Mouse (Mus musculus) layer of hippocampus, adult 2 months (tissue): ENCODE measurements around the gene Selenot. TPM values are rescaled to one million over a fixed set of nuclear protein-coding genes. Genes with fewer than 3 reads are reported as not detected.
"Not testable (repeated sequence)": the region's sequence is repeated elsewhere in the genome, so short reads cannot be mapped to it uniquely, and the experiment has no call there.

Experiments
- DNase-seq, 2 experiments: peaks; one replicate each; pipeline ENCODE4 v3.0.0; 2022; ENCODE audit warnings: low spot score in 2 of 2
- H3K27ac ChIP-seq: fragments of 200-600 bp; 2 replicates; pipeline ENCODE4 v1.8.1; 2022
- H3K4me3 ChIP-seq: fragments of 200-600 bp; 2 replicates; pipeline ENCODE4 v1.8.1; 2022; ENCODE audit warnings: mild to moderate bottlenecking
- CTCF ChIP-seq: fragments of 200-600 bp; conservative IDR thresholded peaks from 2 replicates; pipeline ENCODE4 v1.8.1; 2022; ENCODE audit warnings: antibody characterized with exemption, mild to moderate bottlenecking, moderate library complexity
- long read RNA-seq, 2 experiments: library from polyadenylated mRNA; stranded (forward); transcript quantifications; one replicate each; pipeline ENCODE4 v2.0.0; 2021; ENCODE audit warnings: borderline mapping rate in 2 of 2
- total RNA-seq, 2 experiments: library from RNA; stranded (reverse); gene quantifications; 2 replicates each; pipeline ENCODE4 v1.2.3; 2021

The Selenot gene
- 100 to 1,000 TPM; 144 to 148 TPM for total RNA-seq
- long read RNA-seq, experiment 1, transcript Selenot-201 (6 exons, 3,157 nt) = major isoform, 6 of 11 reads
- long read RNA-seq, experiment 1, partial matches to known transcripts = 1 of 11 reads
- long read RNA-seq, experiment 1, other reads (novel, unspliced or antisense) = 4 of 11 reads
- long read RNA-seq, experiment 2, transcript Selenot-201 (6 exons, 3,157 nt) = major isoform, 6 of 20 reads
- long read RNA-seq, experiment 2, partial matches to known transcripts = 0 of 20 reads
- long read RNA-seq, experiment 2, other reads (novel, unspliced or antisense) = 14 of 20 reads

DNA sequence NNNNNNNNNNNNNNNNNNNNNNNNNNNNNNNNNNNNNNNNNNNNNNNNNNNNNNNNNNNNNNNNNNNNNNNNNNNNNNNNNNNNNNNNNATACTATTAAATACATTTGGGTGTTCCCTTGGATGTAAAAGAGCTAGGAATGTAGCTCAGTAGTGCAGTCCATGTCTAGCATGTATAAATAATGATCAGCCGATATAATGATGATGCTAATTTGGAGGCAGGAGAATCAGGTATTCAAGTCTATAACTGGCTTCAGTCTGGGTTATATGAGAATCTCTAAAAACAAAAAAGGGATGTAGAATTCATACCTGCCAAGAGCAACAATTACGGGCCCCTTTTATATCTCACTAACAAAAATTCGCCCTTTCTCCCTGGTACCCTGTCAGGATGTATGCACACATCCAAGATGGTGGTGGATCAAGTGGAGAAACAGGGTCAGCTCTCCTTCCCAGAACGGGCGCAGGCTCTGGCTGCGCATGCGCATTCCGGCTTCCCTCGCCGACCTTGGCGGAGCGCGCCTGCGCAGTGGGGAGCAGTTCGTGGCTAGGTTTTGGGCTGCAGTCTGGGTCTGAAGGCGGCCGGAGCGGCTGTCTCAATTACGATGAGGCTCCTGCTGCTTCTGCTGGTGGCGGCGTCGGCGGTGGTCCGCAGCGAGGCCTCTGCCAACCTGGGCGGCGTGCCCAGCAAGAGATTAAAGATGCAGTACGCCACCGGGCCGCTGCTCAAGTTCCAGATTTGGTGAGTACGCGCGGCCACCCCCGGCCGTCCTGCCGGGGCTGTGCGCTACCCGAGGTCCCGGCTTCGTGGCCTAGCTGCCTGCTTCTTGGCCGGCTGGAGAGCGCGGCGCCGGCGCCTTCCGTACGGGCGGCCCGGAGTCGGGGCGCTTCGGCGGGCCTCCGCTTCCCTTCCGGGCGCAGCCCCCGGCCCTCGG, at the start of gene Selenot:
Selenot (plus strand) TSS at position 500 of the 930 bp plus-strand sequence.
- peak; percentile 96 to 99 for DNase-seq
- peak within 1 kb of the TSS; percentile 97 for H3K27ac ChIP-seq
- peak within 1 kb of the TSS; percentile 84 for H3K4me3 ChIP-seq
- peak; percentile 53 for TF ChIP-seq CTCF

DNA sequence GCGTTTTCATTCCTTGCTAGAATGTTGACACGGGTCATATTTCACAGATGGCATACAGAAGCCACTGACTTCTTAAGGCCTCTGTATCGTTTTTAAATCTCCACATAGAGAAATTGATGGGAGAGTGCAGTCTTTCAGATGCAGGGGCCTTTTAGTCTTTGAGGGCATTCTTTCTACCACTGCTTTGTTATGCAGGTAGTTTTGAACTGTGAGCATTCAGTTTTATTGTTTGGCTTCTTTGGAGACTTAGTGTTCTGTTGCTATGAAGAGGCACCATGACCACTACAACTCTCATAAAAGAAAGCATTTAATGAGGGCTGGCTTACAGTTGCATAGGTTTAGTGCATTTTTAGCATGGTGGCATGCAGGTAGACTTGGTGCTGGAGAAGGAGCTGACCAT, 39.9 kb upstream of the Selenot start:
- H3K4me3 ChIP-seq = no peak overlapping the region
- DNase-seq = no peak
- H3K27ac ChIP-seq = no peak overlapping the region
- TF ChIP-seq CTCF = no peak

DNA sequence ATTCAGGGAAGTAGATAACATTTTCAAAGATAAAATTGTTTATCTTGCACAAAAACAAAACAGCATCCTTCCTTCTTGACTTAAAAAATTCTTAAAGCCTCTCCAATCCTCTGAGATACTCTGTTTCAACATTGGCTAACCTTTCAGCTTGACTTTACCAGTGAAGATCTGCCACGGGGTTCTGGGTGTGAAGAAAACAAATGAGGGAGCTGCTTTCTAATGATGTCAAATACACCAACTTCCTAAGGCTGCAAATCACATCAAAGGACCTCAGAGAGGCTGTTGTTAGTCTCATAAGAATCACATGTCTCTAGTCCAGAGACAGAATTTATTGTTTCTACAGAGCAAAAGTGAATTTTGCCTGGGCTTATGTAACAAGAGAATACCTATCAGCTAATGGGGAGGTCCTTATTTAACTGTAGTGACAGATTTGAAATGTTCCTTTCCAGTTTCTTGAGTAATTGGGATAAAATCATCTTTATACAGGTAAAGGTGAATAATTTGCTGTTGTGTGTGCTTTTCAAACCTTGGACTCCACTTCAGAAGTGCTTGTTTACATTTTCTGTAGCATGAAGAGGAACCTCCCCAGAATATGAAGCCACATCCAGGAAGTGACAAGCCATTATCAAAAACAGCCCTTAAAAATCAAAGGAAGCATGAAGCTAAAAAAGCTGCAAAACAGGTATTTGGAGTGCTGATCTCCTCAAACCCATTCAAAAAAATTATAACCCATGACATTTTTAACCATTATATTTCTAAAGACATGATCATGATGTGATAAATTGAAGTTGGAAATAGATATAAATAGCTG, 24.2 kb upstream of the Selenot start:
- no peak for TF ChIP-seq CTCF
- DNase-seq = no peak
- H3K4me3 ChIP-seq = no peak overlapping the region
- H3K27ac ChIP-seq = no peak overlapping the region

DNA sequence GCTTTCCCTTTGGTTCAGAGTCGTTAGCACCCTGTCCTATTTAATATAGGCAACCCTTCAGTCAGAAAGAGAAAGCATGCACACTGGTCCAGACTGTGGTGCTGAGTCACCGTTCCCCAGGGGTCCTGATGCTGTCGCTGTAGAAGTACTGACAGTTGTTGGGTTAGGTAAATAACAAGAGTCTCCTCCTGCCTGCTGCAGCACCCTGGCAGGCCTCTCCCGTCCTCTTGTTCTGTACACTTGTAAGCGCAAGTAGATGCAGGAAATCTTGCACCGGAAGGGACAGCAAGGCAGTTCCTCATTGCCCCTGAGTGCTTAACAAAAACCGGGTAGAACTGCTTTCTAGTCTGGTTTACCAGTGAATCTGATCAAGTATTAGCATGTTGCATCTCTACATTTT, 19.8 kb upstream of the Selenot start:
- Histone ChIP-seq H3K27ac (no peak overlapping the region), H3K4me3 (no peak overlapping the region)
- TF ChIP-seq CTCF = no peak
- no peak for DNase-seq

DNA sequence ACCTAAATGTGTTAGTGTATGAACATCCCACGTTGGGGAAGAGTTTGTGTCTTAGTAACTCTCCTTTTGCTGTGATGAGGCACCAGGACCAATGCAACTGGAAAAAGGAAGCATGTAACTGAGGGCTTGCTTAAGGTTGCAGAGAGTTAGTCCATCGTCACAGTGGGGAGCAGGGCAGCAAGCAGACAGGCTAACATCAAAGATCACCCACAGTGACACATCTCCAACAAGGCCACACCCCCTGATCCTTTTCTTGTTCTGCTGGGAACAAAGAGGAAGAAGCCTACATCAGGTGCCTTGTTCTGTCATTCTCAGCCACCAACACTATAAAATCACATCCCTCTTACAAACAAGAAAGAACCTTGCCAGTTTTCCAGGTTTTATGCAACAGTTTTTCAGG, 16.5 kb upstream of the Selenot start:
- TF ChIP-seq CTCF = no peak
- DNase-seq = no peak
- Histone ChIP-seq H3K27ac (no peak overlapping the region), H3K4me3 (no peak overlapping the region)

DNA sequence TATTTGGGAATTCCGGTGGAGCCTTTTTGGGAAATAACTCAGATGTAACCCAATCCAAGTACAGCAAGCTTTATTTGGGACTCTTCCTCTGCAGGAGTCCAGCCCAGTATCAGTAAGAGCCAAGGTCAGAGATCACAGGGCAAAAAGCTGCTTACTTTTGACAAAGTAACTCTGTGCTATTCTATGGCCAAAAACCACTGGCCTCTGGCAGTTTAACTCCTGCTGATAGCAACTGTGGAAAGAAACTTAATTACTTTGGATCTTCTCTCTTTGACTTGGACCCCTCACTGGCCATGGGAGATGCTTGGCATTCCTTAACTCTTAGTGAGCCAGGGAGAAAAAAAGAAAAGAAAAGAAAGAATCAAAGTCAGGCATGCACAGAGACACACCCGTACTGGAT, 15.0 kb upstream of the Selenot start:
- Histone ChIP-seq H3K27ac (no peak overlapping the region), H3K4me3 (no peak overlapping the region)
- no peak for DNase-seq
- TF ChIP-seq CTCF = no peak

GRCm38 (mm10) chr3:58570821-58571220, 5.6 kb upstream of the Selenot start:
- H3K27ac ChIP-seq = no peak overlapping the region
- no peak overlapping the region for H3K4me3 ChIP-seq
- TF ChIP-seq CTCF = no peak
- no peak for DNase-seq

DNA sequence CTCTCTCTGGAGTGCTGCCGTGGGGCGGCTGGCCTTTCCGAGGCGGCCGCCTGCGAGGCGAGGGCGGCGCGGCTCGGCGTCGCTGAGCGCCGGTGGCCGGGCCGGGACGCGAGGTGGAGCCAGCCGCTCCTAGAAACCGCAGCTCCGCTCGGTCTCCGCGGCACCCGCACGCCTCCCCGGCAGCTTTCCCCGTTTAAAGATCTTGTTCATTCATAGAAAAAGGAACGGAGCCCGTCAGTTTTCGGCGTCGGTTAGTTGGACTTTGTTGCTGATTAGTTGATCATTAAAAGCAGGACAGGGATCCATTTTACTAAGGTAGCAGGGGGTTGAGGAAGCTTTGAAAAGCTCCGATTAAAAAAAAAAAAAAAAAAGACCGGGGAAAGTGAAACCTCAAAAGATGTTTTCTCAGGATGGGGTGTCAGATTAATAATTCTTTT, 649 bp downstream of the Selenot start:
- peak; percentile 29 to 39 for DNase-seq
- no peak; the same call in 1 of the 2 replicates for TF ChIP-seq CTCF
- peak overlapping the region; percentile 84 for H3K4me3 ChIP-seq
- peak overlapping the region; percentile 97 for H3K27ac ChIP-seq

DNA sequence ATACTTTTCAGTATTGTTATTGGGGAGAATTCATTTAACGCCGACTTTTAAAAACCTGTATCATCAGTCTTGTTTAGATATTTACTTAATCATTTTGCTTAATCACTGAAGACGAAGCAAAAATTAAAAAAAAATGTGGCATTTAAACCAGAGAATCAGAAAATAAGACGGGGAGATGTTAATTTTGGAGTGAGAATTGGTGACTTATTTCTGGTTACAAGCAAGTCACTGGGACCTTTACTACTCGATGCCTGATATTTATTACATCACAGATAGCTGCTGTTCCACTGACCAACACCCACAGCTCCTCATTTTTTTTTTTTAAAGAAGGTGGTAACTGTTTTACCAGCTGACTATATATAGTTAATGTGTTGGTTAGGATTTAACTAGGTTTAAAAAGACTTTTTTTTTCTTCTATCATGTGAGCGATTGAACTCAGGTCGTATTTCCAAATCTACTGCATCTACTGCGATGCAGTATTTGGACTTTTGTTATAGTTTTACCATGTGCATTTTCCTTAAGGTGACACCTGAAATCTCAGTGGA, 1.1 kb downstream of the Selenot start:
- no peak for DNase-seq
- Histone ChIP-seq H3K27ac (peak overlapping the region; percentile 97), H3K4me3 (peak overlapping the region; percentile 84)
- no peak for TF ChIP-seq CTCF

DNA sequence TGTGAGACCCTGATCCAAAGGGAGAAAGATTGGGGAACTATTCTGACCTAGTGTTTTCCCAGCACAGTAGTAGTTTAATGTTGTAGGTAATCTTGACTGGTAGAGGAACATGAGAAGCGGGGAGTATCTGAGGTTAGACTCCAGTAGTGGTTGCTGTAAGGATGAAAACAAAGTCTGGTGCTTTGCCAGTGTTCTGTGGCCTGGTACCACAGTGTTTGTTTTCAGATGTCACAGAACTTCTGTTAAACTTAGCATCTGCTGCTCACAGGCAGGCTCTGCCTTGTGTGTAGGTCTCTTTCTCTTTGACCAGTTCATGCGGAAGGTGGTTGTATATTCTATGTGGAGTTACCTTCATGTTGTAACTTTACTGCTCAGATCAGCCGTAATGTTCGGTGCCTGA, 5.1 kb downstream of the Selenot start:
- no peak overlapping the region for H3K27ac ChIP-seq
- TF ChIP-seq CTCF = no peak
- H3K4me3 ChIP-seq = no peak overlapping the region
- no peak for DNase-seq

GRCm38 (mm10) chr3:58582297-58582696, 5.9 kb downstream of the Selenot start:
- TF ChIP-seq CTCF = no peak
- no peak for DNase-seq
- Histone ChIP-seq H3K4me3 (no peak overlapping the region), H3K27ac (no peak overlapping the region)

GRCm38 (mm10) chr3:58582788-58583426, 6.5 kb downstream of the Selenot start:
- DNase-seq = no peak
- no peak for TF ChIP-seq CTCF
- H3K27ac ChIP-seq = no peak overlapping the region
- H3K4me3 ChIP-seq = no peak overlapping the region

- not testable (repeated sequence) for H3K4me3 ChIP-seq, DNase-seq, H3K27ac ChIP-seq
Measured at GRCm38 (mm10) chr3:58590544-58590943, 14.1 kb downstream of the Selenot start.

DNA sequence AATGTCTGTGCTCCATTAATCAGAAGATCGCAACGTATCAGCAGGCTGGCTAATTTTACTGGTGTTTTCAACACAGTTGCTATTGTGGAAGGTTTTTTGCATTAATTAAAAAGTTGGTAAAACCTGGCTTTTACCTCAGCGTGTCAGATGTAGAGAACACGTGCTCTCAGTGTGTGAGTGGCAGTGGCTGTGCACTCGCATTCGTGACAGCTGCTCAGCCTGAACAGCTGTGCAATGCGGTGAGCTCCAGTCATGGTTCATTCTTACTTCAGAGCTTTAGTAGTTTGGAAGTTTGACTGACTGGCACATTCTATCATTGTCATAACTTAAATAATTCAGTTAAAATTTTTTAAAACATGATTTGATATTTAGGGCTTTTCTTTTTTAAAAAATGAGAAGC, 16.2 kb downstream of the Selenot start:
- not testable (repeated sequence) for H3K4me3 ChIP-seq, DNase-seq, H3K27ac ChIP-seq
